Mouse (Mus musculus): ENCODE measurements around the gene Fggy.

DNA sequence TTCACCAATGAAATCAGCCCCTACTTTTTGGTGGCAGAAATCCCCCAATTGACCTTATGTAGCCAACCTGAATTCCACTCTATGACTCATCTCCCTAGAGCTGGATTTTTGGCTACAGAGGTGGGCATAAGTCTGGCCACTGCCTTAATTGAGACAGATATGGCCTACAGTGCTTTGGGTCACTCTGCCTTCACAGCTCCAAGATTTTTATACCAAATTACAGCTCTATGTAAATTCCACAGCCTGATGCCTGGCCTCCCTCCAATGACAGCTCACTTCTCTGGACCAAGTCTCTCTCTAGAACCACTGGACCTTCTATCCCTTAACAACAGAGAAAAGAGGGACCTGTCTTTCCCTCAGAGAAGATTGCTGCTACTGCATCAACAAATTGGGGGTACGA lies 371.5 kb downstream of the Fggy start:
- TF ChIP-seq CTCF (IDR thresholded peaks at IDR 0.05; ENCODE audit: control insufficient read depth, insufficient read depth, insufficient replicate concordance, low read depth, low read length) = no peak
- TF ChIP-seq POLR2A (IDR thresholded peaks at IDR 0.05; ENCODE audit: control insufficient read depth, low read depth, low read length) = no peak
